Mouse (Mus musculus) testis, adult 10 weeks (tissue): Measurements from ENCODE around the gene Ina. TPM values are rescaled to one million over a fixed set of nuclear protein-coding genes. Genes with fewer than 3 reads are reported as not detected.

ENCODE experiments used
- polyA plus RNA-seq: library from polyadenylated mRNA; stranded (reverse); fragments of 350-450 nt; fragmentation: Illumina TruSeq; extraction: RNeasy Lipid Tissue Mini Kit (QIAGEN cat#74804); gene quantifications from one replicate; pipeline ENCODE4 v1.2.3, GENCODE M21; 2014; ENCODE audit warnings: low read depth, low replicate concordance

Gene Ina
- polyA plus RNA-seq, result 0.43 TPM

DNA sequence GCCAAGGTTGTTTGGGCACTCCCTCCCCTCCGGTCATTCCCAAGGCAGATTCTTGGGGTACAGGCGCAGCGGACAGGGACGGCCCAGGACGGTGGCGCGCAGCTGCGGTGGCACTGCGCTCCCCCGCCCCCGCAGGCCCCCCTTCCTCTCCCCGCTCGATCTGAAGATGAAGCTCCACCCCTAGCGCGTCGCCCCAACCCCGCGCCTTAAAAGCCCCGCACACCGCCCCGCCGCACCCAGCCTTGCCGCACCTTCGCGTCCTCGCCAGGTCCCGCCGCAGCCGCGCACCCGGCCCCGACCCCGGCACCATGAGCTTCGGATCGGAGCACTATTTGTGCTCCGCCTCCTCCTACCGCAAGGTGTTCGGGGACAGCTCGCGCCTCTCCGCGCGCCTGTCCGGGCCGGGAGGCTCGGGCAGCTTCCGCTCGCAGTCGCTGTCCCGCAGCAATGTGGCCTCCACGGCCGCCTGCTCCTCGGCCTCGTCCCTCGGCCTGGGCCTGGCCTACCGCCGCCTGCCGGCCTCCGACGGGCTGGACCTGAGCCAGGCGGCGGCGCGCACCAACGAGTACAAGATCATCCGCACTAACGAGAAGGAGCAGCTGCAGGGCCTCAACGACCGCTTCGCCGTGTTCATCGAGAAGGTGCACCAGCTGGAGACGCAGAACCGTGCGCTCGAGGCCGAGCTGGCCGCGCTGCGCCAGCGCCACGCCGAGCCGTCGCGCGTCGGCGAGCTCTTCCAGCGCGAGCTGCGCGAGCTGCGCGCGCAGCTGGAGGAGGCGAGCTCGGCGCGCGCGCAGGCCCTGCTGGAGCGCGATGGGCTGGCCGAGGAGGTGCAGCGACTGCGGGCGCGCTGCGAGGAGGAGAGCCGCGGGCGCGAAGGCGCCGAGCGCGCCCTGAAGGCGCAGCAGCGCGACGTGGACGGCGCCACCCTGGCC lies at the start of gene Ina, which contains the start of gene Nt5c2:
TSS of gene Ina (plus strand) at position 252 of the 935 bp plus-strand sequence.
TSS of gene Nt5c2 (minus strand) at position 707 of the 935 bp plus-strand sequence.

GRCm38 (mm10) chr19:47050271-47051032 lies 36.0 kb downstream of the Ina start, which contains the start of gene Pcgf6:
Gene Pcgf6, minus strand, starts transcription at chr19:47050906.

DNA sequence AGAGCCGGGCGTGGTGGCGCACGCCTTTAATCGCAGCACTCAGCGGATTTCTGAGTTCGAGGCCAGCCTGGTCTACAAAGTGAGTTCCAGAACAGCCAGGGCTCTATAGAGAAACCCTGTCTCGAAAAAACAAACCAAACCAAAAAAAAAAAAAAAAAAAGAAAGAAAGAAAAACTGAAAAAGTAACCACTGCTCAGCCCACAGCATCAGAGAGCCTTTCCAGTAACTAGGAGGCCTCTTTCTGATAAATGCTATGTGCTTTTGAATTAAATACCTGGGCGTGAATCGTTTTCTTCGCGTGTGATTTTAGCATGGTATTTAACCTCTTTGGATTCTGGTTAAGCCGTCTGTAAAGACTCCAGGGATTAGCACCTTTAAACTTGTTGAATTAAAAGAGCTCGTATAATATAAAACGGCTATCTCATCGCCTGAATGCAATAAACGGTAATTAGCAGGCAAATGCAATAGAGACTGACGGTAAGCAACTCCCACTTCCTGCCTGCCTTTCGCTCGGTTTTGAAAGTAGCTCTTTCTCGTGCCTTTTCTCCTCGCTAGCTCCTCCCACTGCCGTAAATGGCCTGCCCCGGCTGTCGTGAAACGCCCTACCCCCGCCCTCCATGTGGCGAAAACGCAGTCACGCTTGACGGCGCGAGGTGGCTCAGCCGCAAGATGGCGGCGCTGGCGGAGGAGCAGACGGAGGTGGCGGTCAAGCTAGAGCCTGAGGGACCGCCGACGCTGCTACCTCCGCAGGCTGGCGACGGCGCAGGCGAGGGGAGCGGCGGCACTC lies 52.8 kb downstream of the Ina start, which contains the start of gene Taf5:
TSS of gene Taf5 (plus strand) at position 651 of the 787 bp plus-strand sequence.

Other genes with a start within 250 kb of the Ina start
- 158 TPM for gene Nt5c2, start 455 bp downstream of the Ina start, polyA plus RNA-seq
- 112 TPM for gene Pcgf6, start 36.2 kb downstream of the Ina start, polyA plus RNA-seq
- gene Taf5, start 53.0 kb downstream of the Ina start, polyA plus RNA-seq, result 25.9 TPM
- gene Usmg5, start 75.9 kb downstream of the Ina start, polyA plus RNA-seq, result 503 TPM
- gene Pdcd11, start 76.1 kb downstream of the Ina start, polyA plus RNA-seq, result 2.4 TPM
- 0.91 TPM for gene Calhm2, start 123.6 kb downstream of the Ina start, polyA plus RNA-seq
- gene Calhm1, start 129.6 kb downstream of the Ina start, polyA plus RNA-seq, result not detected
- not detected for gene Calhm3, start 143.1 kb downstream of the Ina start, polyA plus RNA-seq
- gene Neurl1a, start 164.1 kb downstream of the Ina start, polyA plus RNA-seq, result 0.18 TPM